Mouse (Mus musculus): ENCODE results near the gene Txnrd1. TPM values are rescaled to one million over a fixed set of nuclear protein-coding genes. Genes with fewer than 3 reads are reported as not detected.

Txnrd1 gene
- polyA plus RNA-seq, 1 experiment from 2014 or later: 107 TPM

DNA sequence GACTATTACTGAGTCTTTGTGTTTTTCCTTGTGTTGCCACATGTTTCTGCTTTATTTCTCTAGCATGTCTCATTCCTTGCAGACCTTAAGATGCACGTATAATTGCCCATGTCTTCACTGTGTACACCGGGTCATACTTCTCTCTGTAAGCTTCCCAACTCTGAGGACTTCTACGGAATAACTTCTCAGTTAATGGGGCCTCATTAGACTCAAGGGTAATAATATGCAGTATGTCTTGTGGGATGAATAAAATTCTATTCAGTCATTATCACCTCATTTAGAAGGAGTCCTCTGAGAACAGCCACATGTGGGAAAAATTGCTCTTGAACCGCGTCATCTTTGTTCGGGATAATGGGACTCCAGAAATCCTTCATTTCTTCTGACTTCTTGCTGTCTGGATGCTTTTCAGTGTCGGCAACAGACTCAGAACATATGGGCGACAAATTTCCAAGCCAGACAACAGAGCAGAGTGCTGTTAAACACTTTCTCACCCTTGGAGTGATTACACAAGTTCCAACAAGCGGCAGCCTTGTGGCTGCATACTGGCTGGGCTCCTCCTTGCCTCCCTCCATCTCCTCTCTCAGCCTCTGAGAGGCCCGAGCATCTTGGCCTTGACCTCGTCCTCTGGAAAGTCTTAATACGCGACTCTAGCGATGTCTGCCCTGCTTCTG, 10.5 kb upstream of the Txnrd1 start:
- 64% methylated on average over 14 of the region's 14 CpGs for WGBS
- Histone ChIP-seq H3K4me1 (no peaks in the 10 kb centered on the region), H3K27me3 (no peaks in the 10 kb centered on the region), H3K4me3 (replicated peaks) (no peak overlapping the region), H3K36me3 (no peaks in the 10 kb centered on the region), H3K4me2 (no peak overlapping the region), H3K9me3 (replicated peaks) (no peaks in the 10 kb centered on the region), H3K9ac (no peak overlapping the region), H3K27ac (no peak overlapping the region)
- no peak for ATAC-seq (replicated peaks; ENCODE audit: low FRiP score)

DNA sequence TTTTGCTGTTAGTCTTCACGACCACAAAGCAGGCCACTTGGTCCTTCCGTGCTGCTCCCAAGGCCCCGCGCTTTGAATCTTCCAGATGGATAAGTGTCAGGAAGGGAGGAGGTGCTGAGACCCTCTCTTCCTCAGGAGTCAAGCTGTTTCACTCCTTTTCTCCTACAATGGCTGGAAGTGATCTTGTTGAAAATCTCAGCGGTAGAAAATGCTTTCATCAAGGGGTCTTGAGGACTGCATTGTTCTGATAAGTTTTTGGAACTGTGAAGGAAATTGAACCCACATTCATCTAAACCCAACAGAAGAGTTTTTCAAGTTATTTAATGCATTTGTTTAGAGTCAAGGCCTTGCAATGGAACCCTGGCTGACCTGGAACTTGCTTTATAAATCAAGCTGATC, 10.0 kb upstream of the Txnrd1 start:
- Histone ChIP-seq H3K27ac (no peak overlapping the region), H3K36me3 (no peaks in the 10 kb centered on the region), H3K27me3 (no peaks in the 10 kb centered on the region), H3K9ac (no peak overlapping the region), H3K9me3 (replicated peaks) (no peaks in the 10 kb centered on the region), H3K4me2 (no peak overlapping the region), H3K4me3 (replicated peaks) (no peak overlapping the region), H3K4me1 (no peaks in the 10 kb centered on the region)
- ATAC-seq (replicated peaks; ENCODE audit: low FRiP score): no peak
- 64% methylated on average over 5 of the region's 5 CpGs for WGBS

GRCm38 (mm10) chr10:82824541-82824940, 9.2 kb upstream of the Txnrd1 start:
- Histone ChIP-seq H3K4me1 (no peaks in the 10 kb centered on the region), H3K4me2 (no peak overlapping the region), H3K9me3 (replicated peaks) (no peaks in the 10 kb centered on the region), H3K27me3 (no peaks in the 10 kb centered on the region), H3K4me3 (replicated peaks) (no peak overlapping the region), H3K36me3 (no peaks in the 10 kb centered on the region), H3K27ac (no peak overlapping the region), H3K9ac (no peak overlapping the region)
- WGBS: 46% methylated on average over 10 of the region's 10 CpGs
- no peak for ATAC-seq (replicated peaks; ENCODE audit: low FRiP score)

GRCm38 (mm10) chr10:82826516-82826915, 7.2 kb upstream of the Txnrd1 start:
- Histone ChIP-seq H3K4me2 (no peak overlapping the region), H3K27me3 (no peaks in the 10 kb centered on the region), H3K36me3 (no peaks in the 10 kb centered on the region), H3K4me1 (no peaks in the 10 kb centered on the region), H3K4me3 (replicated peaks) (no peak overlapping the region), H3K9me3 (replicated peaks) (no peaks in the 10 kb centered on the region), H3K9ac (no peak overlapping the region), H3K27ac (no peak overlapping the region)
- 24% methylated on average over 6 of the region's 6 CpGs for WGBS
- no peak for ATAC-seq (replicated peaks; ENCODE audit: low FRiP score)

DNA sequence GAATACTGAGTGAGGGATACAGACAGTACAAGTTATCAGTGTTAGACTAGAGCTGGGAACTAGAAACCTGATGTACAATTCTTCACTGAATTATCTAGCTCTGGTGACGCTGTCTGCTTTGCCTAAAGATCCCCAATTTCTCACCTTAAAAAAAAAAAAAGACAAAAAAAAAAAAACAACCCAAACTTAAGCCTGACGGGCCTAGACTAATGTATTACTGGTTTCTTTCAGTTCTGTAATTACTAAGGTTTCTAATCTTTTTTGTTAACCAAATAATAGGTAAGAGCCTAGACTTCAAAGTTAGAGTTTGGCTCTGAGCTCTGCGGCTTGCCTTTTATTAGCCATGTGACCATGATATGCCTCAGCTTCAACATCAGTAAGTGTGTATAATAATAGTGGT, 2.1 kb downstream of the Txnrd1 start:
- Histone ChIP-seq H3K4me2 (no peak overlapping the region), H3K9ac (no peak overlapping the region), H3K4me1 (peaks cover 15% of the 10 kb centered on the region), H3K9me3 (replicated peaks) (no peaks in the 10 kb centered on the region), H3K36me3 (no peaks in the 10 kb centered on the region), H3K4me3 (replicated peaks) (no peak overlapping the region), H3K27me3 (no peaks in the 10 kb centered on the region), H3K27ac (no peak overlapping the region)
- ATAC-seq (replicated peaks; ENCODE audit: low FRiP score): no peak
- 89% methylated on average over 3 of the region's 3 CpGs for WGBS

DNA sequence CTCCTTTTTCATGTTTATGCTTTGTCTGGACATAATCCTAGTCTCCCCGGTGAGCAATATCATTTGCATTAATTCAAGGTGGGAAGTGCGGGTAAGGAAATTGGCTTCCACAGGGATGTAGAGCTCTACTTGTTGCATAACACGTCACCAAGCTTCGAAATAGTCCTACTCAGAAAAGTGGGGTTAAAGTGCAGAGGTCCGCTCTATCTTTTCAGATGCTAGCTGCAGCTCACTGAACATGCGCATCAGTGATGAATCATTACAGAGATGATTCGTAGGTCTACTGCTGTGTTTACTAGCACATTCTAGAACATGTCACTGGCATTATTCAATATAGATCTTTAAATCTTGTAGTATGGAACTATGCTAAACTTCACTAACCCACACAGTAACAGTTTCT, 4.6 kb downstream of the Txnrd1 start:
- Histone ChIP-seq H3K36me3 (no peaks in the 10 kb centered on the region), H3K9ac (no peak overlapping the region), H3K4me2 (no peak overlapping the region), H3K9me3 (replicated peaks) (no peaks in the 10 kb centered on the region), H3K4me1 (peaks cover 18% of the 10 kb centered on the region), H3K4me3 (replicated peaks) (no peak overlapping the region), H3K27ac (no peak overlapping the region), H3K27me3 (no peaks in the 10 kb centered on the region)
- 83% methylated on average over 7 of the region's 7 CpGs for WGBS
- no peak for ATAC-seq (replicated peaks; ENCODE audit: low FRiP score)

- ATAC-seq (replicated peaks; ENCODE audit: low FRiP score): no peak
- Histone ChIP-seq H3K36me3 (no peaks in the 10 kb centered on the region), H3K4me1 (peaks cover 9% of the 10 kb centered on the region), H3K9me3 (replicated peaks) (no peaks in the 10 kb centered on the region), H3K27me3 (no peaks in the 10 kb centered on the region), H3K4me2 (no peak overlapping the region), H3K4me3 (replicated peaks) (no peak overlapping the region), H3K9ac (no peak overlapping the region), H3K27ac (no peak overlapping the region)
- whole genome bisulfite sequencing: 51% methylated on average over 6 of the region's 6 CpGs
Observed at GRCm38 (mm10) chr10:82844090-82844489, 10.3 kb downstream of the Txnrd1 start.

DNA sequence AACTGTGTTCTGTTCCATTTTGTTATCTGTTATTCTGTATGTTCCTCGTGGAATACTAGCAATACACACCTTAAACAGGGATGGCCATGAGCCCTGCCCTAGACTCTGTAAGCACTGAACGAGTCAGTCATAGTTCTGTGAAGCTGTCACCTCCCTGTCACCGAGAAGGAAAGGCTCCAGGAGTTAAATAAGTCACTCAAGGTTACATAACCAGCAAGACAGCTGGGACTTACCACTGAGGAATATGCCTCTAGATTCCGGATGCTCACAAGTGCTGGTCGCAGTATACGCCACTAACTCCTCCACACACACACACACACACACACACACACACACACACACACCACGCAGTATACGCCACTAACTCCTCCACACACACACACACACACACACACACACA, 11.0 kb downstream of the Txnrd1 start:
- H3K4me1 ChIP-seq: peaks cover 9% of the 10 kb centered on the region
- H3K27me3 ChIP-seq: no peaks in the 10 kb centered on the region
- H3K4me2 ChIP-seq: no peak overlapping the region
- WGBS: 66% methylated on average over 8 of the region's 8 CpGs
- no peak overlapping the region for H3K9ac ChIP-seq
- H3K36me3 ChIP-seq: no peaks in the 10 kb centered on the region
- H3K27ac ChIP-seq: no peak overlapping the region
- H3K9me3 ChIP-seq (replicated peaks): no peaks in the 10 kb centered on the region
- H3K4me3 ChIP-seq (replicated peaks): no peak overlapping the region
- no peak for ATAC-seq (replicated peaks; ENCODE audit: low FRiP score)

- ATAC-seq (replicated peaks; ENCODE audit: low FRiP score): peak; percentile 73
- Histone ChIP-seq H3K9me3 (replicated peaks) (no peaks in the 10 kb centered on the region), H3K9ac (no peak overlapping the region), H3K4me3 (replicated peaks) (no peak overlapping the region), H3K27ac (peak overlapping the region; percentile 57; the same call in 1 of the 2 replicates), H3K4me2 (no peak overlapping the region), H3K36me3 (no peaks in the 10 kb centered on the region), H3K4me1 (peaks cover 18% of the 10 kb centered on the region), H3K27me3 (no peaks in the 10 kb centered on the region)
- WGBS: 70% methylated on average over 9 of the region's 9 CpGs
Observed at GRCm38 (mm10) chr10:82847821-82848459, 14.2 kb downstream of the Txnrd1 start.

DNA sequence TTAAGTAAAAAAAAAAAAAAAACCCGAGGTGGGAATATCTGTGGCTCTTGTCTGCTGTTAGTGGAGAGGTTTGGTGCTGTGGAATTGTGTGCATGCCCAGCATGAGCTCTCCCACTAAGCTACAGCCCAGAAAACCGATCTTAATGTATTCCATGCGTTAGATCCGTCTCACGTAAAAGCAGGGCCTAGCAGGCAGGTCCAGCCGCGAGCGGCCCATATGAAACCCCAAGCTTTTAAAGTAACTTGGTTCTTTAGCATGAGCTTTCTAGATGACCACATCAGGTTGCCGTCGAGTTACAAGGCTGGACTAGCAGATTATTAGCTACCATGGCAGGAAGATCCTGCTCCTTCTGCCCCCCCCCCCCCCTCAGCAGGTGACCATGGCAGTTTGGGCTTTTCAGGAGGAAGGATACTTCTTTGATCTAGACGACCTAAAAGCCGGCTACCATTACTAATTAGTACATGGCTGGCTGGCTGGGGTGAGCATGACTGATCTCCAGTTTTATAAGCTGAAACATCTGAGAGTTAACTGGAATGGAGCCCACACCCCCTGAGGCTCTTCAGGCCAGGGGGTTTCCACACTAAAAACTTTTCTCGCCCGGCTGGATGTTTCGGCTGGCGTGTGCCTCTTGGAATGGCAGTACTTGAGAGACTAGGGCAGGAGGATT, 16.1 kb downstream of the Txnrd1 start:
- ATAC-seq (replicated peaks; ENCODE audit: low FRiP score): peak; percentile 59
- H3K4me3 ChIP-seq (replicated peaks): no peak overlapping the region
- H3K4me1 ChIP-seq: peaks cover 24% of the 10 kb centered on the region
- no peaks in the 10 kb centered on the region for H3K27me3 ChIP-seq
- peak overlapping the region; percentile 54 for H3K27ac ChIP-seq
- 38% methylated on average over 16 of the region's 16 CpGs for WGBS
- H3K36me3 ChIP-seq: no peaks in the 10 kb centered on the region
- H3K9me3 ChIP-seq (replicated peaks): no peaks in the 10 kb centered on the region
- H3K9ac ChIP-seq: no peak overlapping the region
- no peak overlapping the region for H3K4me2 ChIP-seq

GRCm38 (mm10) chr10:82850354-82850752, 16.6 kb downstream of the Txnrd1 start:
- Histone ChIP-seq H3K4me3 (replicated peaks) (no peak overlapping the region), H3K27ac (peak overlapping the region; percentile 48), H3K4me2 (no peak overlapping the region), H3K9ac (no peak overlapping the region), H3K4me1 (peaks cover 24% of the 10 kb centered on the region), H3K36me3 (no peaks in the 10 kb centered on the region), H3K9me3 (replicated peaks) (no peaks in the 10 kb centered on the region), H3K27me3 (no peaks in the 10 kb centered on the region)
- WGBS: 63% methylated on average over 5 of the region's 5 CpGs
- no peak for ATAC-seq (replicated peaks; ENCODE audit: low FRiP score)

DNA sequence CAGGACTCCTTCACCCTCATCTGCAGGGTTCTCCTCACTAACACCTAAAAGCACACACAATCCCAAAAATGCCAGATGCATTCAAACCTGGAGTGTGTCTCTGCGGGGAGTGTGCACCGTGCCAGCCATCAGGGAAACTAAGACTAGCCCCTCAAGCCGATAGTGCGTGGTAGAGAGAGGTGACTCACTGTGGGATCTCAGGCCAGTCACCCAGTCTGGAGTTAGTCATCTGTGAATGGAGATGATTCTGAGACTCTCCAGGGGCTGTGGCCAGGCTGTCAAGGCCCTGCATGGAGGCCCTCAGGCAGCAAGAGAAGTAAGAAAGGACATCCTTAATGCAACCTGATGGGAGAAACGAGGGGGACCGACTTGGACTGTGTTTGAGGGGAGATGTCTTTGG, 18.0 kb downstream of the Txnrd1 start:
- Histone ChIP-seq H3K4me1 (peaks cover 28% of the 10 kb centered on the region), H3K4me3 (replicated peaks) (no peak overlapping the region), H3K36me3 (no peaks in the 10 kb centered on the region), H3K4me2 (no peak overlapping the region), H3K9ac (no peak overlapping the region), H3K9me3 (replicated peaks) (no peaks in the 10 kb centered on the region), H3K27me3 (no peaks in the 10 kb centered on the region), H3K27ac (no peak overlapping the region)
- whole genome bisulfite sequencing: 71% methylated on average over 6 of the region's 6 CpGs
- no peak for ATAC-seq (replicated peaks; ENCODE audit: low FRiP score)
